Mouse (Mus musculus) CH12.LX (cell line): Measurements from ENCODE around the gene Vwc2. TPM values are rescaled to one million over a fixed set of nuclear protein-coding genes. Genes with fewer than 3 reads are reported as not detected.

Experiments
- DNase-seq: peaks from one replicate; pipeline ENCODE4 v3.0.0-alpha.2; 2013; ENCODE audit errors: extremely low read depth
- H3K27ac ChIP-seq: 2 replicates; pipeline ENCODE4 v1.5.1; 2012; ENCODE audit warnings: low read depth, mild to moderate bottlenecking, control low read depth, moderate library complexity; ENCODE audit not compliant: insufficient read depth
- H3K27me3 ChIP-seq: replicated peaks from 2 replicates; pipeline ENCODE3; 2012; ENCODE audit warnings: inconsistent platforms
- H3K36me3 ChIP-seq, 2 experiments: replicated peaks in 1 of 2; 2 replicates each; pipeline versions ENCODE3 to v1.6.1; 2012; ENCODE audit warnings: inconsistent platforms in 1 of 2, low read length in 1 of 2, mild to moderate bottlenecking in 1 of 2, mixed read lengths in 1 of 2, moderate library complexity in 1 of 2; ENCODE audit not compliant: control insufficient read depth in 1 of 2, insufficient read depth in 1 of 2
- H3K4me1 ChIP-seq, 2 experiments: 2 replicates each; pipeline ENCODE4 v1.6.1; 2012; ENCODE audit warnings: inconsistent platforms in 1 of 2, moderate library complexity in 1 of 2; ENCODE audit not compliant: insufficient read depth in 2 of 2, control insufficient read depth in 1 of 2
- H3K4me2 ChIP-seq: 2 replicates; pipeline ENCODE4 v1.6.1; 2012; ENCODE audit warnings: low read depth, mild to moderate bottlenecking, control low read depth; ENCODE audit not compliant: poor library complexity, insufficient read depth, severe bottlenecking
- H3K4me3 ChIP-seq, 3 experiments: fragments of 150-350 bp in 1 of 3; sonication (generic) in 1 of 3; replicated peaks in 1 of 3; 2 replicates each; pipeline versions ENCODE3 to v1.5.1; 2011 to 2012; ENCODE audit warnings: low read depth in 2 of 3, low read length in 2 of 3, mild to moderate bottlenecking in 2 of 3, moderate library complexity in 2 of 3, control low read depth in 1 of 3, improper control_type of control experiment in 1 of 3, inconsistent platforms in 1 of 3, mixed read lengths in 1 of 3; ENCODE audit not compliant: poor library complexity in 1 of 3
- H3K79me2 ChIP-seq: replicated peaks from 2 replicates; pipeline ENCODE4 v1.6.1; 2012; ENCODE audit warnings: mild to moderate bottlenecking, moderate library complexity; ENCODE audit not compliant: control insufficient read depth, poor library complexity, insufficient read depth, severe bottlenecking; ENCODE audit errors: extremely low read depth
- H3K9ac ChIP-seq: 2 replicates; pipeline ENCODE4 v1.6.1; 2012; ENCODE audit warnings: low read depth, mild to moderate bottlenecking, control low read depth, moderate library complexity; ENCODE audit not compliant: insufficient read depth
- H3K9me3 ChIP-seq: replicated peaks from 2 replicates; pipeline ENCODE3; 2012; ENCODE audit warnings: low read length, inconsistent platforms, mixed read lengths
- BHLHE40 ChIP-seq: IDR thresholded peaks from 2 replicates; pipeline ENCODE4 v1.6.1; 2011; ENCODE audit warnings: mild to moderate bottlenecking, low read depth, low read length, improper control_type of control experiment
- CHD1 ChIP-seq: IDR thresholded peaks from 2 replicates; pipeline ENCODE4 v1.6.1; 2012; ENCODE audit warnings: low read depth, low read length, improper control_type of control experiment, inconsistent platforms
- CTCF ChIP-seq, 2 experiments: IDR thresholded peaks in 1 of 2; conservative IDR thresholded peaks in 1 of 2; 2 replicates each; pipeline ENCODE4 v1.5.1; 2011 to 2012; ENCODE audit warnings: low read depth in 2 of 2, low read length in 2 of 2, improper control_type of control experiment in 1 of 2, inconsistent platforms in 1 of 2, mild to moderate bottlenecking in 1 of 2, moderate library complexity in 1 of 2
- E2F4 ChIP-seq: IDR thresholded peaks from 2 replicates; pipeline ENCODE4 v1.6.1; 2011; ENCODE audit warnings: low read depth, low read length, improper control_type of control experiment; ENCODE audit not compliant: insufficient replicate concordance
- ELF1 ChIP-seq: IDR thresholded peaks from 2 replicates; pipeline ENCODE4 v1.6.1; 2014; ENCODE audit warnings: low read depth, mild to moderate bottlenecking, inconsistent platforms, low read length, improper control_type of control experiment
- HCFC1 ChIP-seq: IDR thresholded peaks from 2 replicates; pipeline ENCODE4 v1.6.1; 2012; ENCODE audit warnings: low read depth, mild to moderate bottlenecking, inconsistent platforms, low read length, improper control_type of control experiment
- JUND ChIP-seq: conservative IDR thresholded peaks from 2 replicates; pipeline ENCODE4 v1.6.1; 2011; ENCODE audit warnings: low read depth, low read length, improper control_type of control experiment
- KAT2A ChIP-seq: IDR thresholded peaks from 2 replicates; pipeline ENCODE4 v1.6.1; 2012; ENCODE audit warnings: low read length, improper control_type of control experiment, inconsistent platforms; ENCODE audit not compliant: insufficient replicate concordance
- MAX ChIP-seq: IDR thresholded peaks from 2 replicates; pipeline ENCODE4 v1.6.1; 2011; ENCODE audit warnings: low read length, improper control_type of control experiment
- MAZ ChIP-seq: IDR thresholded peaks from 2 replicates; pipeline ENCODE4 v1.6.1; 2012; ENCODE audit warnings: low read depth, mild to moderate bottlenecking, inconsistent platforms, low read length, improper control_type of control experiment, moderate library complexity
- MEF2A ChIP-seq: IDR thresholded peaks from 2 replicates; pipeline ENCODE4 v1.6.1; 2014; ENCODE audit warnings: low read depth, mild to moderate bottlenecking, inconsistent platforms, low read length, improper control_type of control experiment, borderline replicate concordance
- NRF1 ChIP-seq: IDR thresholded peaks from 2 replicates; pipeline ENCODE4 v1.6.1; 2014; ENCODE audit warnings: low read depth, mild to moderate bottlenecking, inconsistent platforms, low read length, improper control_type of control experiment, moderate library complexity
- PAX5 ChIP-seq: IDR thresholded peaks from 2 replicates; pipeline ENCODE4 v1.6.1; 2012; ENCODE audit warnings: low read length, inconsistent platforms, mixed read lengths
- RAD21 ChIP-seq: IDR thresholded peaks from 2 replicates; pipeline ENCODE4 v1.6.1; 2011; ENCODE audit warnings: low read depth, mild to moderate bottlenecking, low read length, improper control_type of control experiment, moderate library complexity
- SIN3A ChIP-seq: IDR thresholded peaks from 2 replicates; pipeline ENCODE4 v1.6.1; 2012; ENCODE audit warnings: low read length, improper control_type of control experiment, inconsistent platforms
- SMC3 ChIP-seq: IDR thresholded peaks from 2 replicates; pipeline ENCODE4 v1.6.1; 2011; ENCODE audit warnings: low read depth, low read length, improper control_type of control experiment
- TCF12 ChIP-seq: IDR thresholded peaks from 2 replicates; pipeline ENCODE4 v1.6.1; 2014; ENCODE audit warnings: low read depth, mild to moderate bottlenecking, inconsistent platforms, low read length, improper control_type of control experiment
- UBTF ChIP-seq: IDR thresholded peaks from 2 replicates; pipeline ENCODE4 v1.6.1; 2012; ENCODE audit warnings: low read depth, mild to moderate bottlenecking, inconsistent platforms, low read length, improper control_type of control experiment, moderate library complexity
- ZC3H11A ChIP-seq: IDR thresholded peaks from 2 replicates; pipeline ENCODE4 v1.6.1; 2012; ENCODE audit warnings: low read depth, mild to moderate bottlenecking, inconsistent platforms, low read length, improper control_type of control experiment
- ZKSCAN1 ChIP-seq: IDR thresholded peaks from 2 replicates; pipeline ENCODE4 v1.6.1; 2012; ENCODE audit warnings: low read depth, inconsistent platforms, low read length, improper control_type of control experiment, borderline replicate concordance
- ZMIZ1 ChIP-seq: IDR thresholded peaks from 2 replicates; pipeline ENCODE4 v1.6.1; 2012; ENCODE audit warnings: low read depth, mild to moderate bottlenecking, inconsistent platforms, low read length, improper control_type of control experiment
- ZNF384 ChIP-seq: IDR thresholded peaks from 2 replicates; pipeline ENCODE4 v1.6.1; 2012; ENCODE audit warnings: low read depth, low read length, improper control_type of control experiment, inconsistent platforms
- dilution Hi-C: fragments of 300-500 bp; cut with MboI; formaldehyde crosslinking; loops from 2 replicates; pipeline ENCODE4 v1.14.3; 2020; ENCODE audit warnings: low sequenced_read_pairs; ENCODE audit not compliant: extremely low pct_unique_long_range_greater_than_20kb, extremely low pct_ligation_motif_present
- in situ Hi-C: fragments of 300-500 bp; cut with MboI; formaldehyde crosslinking; loops from 3 replicates; pipeline ENCODE4 v1.14.3; 2019; ENCODE audit warnings: low sequenced_read_pairs, low pct_ligation_motif_present, low pct_unique_long_range_greater_than_20kb, mixed read lengths
- polyA plus RNA-seq: library from polyadenylated mRNA; unstranded; fragments of >175 nt; gene quantifications from 2 replicates; pipeline ENCODE4 v1.2.1, GENCODE M21; 2012; ENCODE audit warnings: low read depth; ENCODE audit not compliant: insufficient read length
- total RNA-seq, 2 experiments: library from RNA; depleted of rRNA; stranded (reverse); fragments of 300-350 nt in 1 of 2; fragments of >200 nt in 1 of 2; gene quantifications; 2 replicates each; pipeline ENCODE4 v1.2.3; 2012 to 2014

The Vwc2 gene
- total and polyA plus RNA-seq, 3 experiments: 0.11 TPM; not detected in 2

DNA sequence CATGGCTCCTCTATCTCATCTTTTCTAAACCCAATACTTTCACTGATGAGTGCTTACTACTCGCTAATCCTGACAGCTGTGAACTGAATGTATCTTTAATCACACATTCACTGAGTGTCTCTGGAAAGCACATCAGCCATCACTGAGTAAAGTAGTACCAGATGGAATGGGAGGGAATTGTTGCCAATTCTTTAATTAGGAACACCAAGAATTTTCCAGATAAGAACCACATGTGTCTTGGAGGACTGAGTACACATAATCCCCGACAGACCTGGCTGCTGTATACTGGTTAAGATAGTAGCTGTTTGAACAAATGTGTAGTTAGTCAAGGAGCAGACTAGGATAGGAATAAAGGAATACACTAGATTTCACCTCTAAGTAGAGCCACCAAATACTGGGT lies 61.2 kb downstream of the Vwc2 start:
- TF ChIP-seq ZKSCAN1 (no peak), MEF2A (no peak), ZC3H11A (no peak), PAX5 (no peak), BHLHE40 (no peak), MAZ (no peak), TCF12 (no peak), SMC3 (no peak), SIN3A (no peak), CHD1 (no peak), MAX (no peak), ZMIZ1 (no peak), ELF1 (no peak), E2F4 (no peak), UBTF (no peak), RAD21 (no peak), KAT2A (no peak), JUND (no peak), HCFC1 (no peak)
- Histone ChIP-seq H3K4me2 (no peak overlapping the region), H3K9me3 (no peaks in the 10 kb centered on the region), H3K9ac (no peak overlapping the region), H3K27me3 (peaks cover 54% of the 10 kb centered on the region), H3K79me2 (no peaks in the 10 kb centered on the region), H3K36me3 (no peaks in the 10 kb centered on the region), H3K4me3 (no peak overlapping the region), H3K27ac (no peak overlapping the region), H3K4me1 (no peaks in the 10 kb centered on the region)
- dilution Hi-C loops (no loop called here), in situ Hi-C loops (no loop called here)
- DNase-seq: no peak

DNA sequence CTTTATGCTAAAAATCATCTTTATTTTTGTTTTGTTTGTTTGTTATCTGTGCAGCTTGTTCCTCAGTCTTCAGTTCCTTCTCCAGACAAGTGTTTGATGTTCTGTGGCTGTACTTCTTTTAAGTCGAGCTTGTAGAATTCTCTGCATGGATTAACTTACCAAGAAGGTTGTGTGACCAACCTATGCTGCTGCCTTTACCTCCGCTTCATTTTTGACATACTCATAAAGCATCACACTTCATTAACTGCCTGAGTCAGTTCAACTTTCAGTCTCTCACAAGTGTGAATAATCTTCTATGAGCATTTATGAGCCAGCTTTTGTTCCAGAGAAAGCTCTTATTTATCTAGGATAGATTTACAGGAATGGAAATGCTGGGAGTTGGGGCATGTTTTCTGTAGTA lies 68.7 kb downstream of the Vwc2 start:
- H3K36me3 ChIP-seq: no peaks in the 10 kb centered on the region
- TF ChIP-seq NRF1: no peak
- no peak for TF ChIP-seq ZNF384
- TF ChIP-seq CTCF (conservative IDR thresholded peaks at IDR 0.05 in 1 of 2, IDR thresholded peaks at IDR 0.05 in 1 of 2; ENCODE audit: low read depth in 2 of 2, low read length in 2 of 2): no peak
- H3K27ac ChIP-seq: no peak overlapping the region
- dilution Hi-C loops: no loop called here
- H3K79me2 ChIP-seq: no peaks in the 10 kb centered on the region
- no peaks in the 10 kb centered on the region for H3K4me1 ChIP-seq
- no peaks in the 10 kb centered on the region for H3K9me3 ChIP-seq
- H3K4me2 ChIP-seq: no peak overlapping the region
- H3K9ac ChIP-seq: no peak overlapping the region
- DNase-seq: no peak
- in situ Hi-C loops: no loop called here
- H3K27me3 ChIP-seq: peaks cover 13% of the 10 kb centered on the region
- H3K4me3 ChIP-seq: no peak overlapping the region
